Mouse (Mus musculus): ENCODE measurements around the gene Ubald2. TPM values are rescaled to one million over a fixed set of nuclear protein-coding genes. Genes with fewer than 3 reads are reported as not detected.

Gene Ubald2
- 706 and 748 TPM in 2 replicates for polyA plus RNA-seq (2012)

DNA sequence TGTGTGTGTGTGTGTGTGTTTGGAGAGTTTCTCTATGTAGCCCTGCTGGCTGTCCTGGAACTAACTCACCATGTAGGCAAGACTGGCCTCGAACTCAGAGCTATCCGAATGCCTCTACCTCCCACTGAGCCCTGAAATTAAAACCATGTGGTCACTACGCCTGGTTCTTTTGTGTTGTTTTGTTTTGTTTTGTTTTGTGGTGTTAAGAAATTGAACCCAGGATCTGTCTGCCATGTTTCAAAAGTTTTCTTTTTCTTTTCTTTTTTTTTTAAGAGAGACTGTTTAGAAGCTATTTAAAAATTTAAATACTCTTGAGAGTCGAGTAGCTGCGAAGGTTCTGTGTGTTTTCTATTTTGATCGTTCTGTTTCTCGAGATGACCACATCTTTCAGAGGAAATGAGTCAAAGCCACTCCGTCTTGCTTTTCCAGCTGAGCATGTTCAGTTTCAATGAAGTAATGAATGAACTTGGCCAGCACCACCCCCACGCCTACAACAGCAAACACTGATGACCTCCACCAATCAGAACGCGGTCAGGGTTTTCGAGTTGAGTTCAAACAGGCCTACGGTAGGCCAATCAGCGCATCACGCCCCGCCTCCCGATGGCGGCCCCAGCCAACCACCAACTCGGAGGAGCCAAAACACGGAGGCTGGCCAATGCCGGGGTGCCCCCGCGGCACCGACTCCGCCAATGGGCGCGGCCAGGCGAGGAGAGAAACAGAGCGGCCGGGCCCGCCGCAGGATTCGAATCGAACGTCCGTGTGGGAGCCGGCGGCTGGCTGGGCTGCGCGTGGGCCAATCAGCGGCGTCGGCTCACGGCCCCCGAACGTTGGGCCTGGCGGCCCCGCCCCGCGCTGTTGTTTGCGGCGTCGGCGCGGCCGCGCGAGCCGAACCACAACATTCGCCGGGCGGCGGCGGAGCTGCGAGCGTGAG is at the start of gene Ubald2:
Gene Ubald2, plus strand, starts transcription at position 739 of the 931 bp plus-strand sequence.

DNA sequence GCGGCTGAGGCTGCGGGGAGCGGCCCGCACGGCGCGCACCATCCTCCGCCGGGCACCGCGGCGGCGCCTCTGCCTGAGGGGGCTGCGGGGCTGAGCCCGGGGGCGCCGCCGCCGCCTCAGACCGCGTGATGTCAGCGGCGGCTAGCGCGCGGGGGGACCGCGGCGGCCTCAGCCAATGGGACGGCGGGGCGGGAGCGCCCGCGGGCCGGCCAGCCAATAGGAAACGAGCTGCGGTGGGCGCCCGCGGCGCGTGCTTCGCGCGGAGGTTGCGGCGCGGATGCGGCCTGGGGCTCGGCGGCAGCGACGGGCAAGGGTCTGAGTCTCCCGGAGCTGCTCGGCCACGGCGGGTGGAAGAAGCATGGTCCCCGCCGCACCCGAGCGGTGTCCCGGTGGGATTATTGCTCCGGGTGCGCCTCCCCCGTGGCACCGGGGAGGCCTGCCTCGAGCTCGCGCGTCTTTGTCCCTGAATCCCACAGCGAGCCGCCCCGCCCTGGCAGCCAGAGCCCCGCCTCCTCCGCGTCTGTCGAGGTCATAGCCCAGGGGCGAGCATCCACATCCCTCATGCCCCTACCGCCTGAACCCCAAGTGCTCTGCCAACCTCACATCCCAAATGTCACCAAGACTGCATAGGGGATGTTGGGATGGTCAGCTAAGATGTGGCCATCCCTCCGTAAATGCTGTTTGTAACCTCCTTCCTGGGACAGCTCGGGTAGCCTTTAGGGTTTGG is 20.8 kb upstream of the Ubald2 start, which contains the start of gene Rnf157:
Gene Rnf157, minus strand, starts transcription at position 129 of the 727 bp plus-strand sequence.

DNA sequence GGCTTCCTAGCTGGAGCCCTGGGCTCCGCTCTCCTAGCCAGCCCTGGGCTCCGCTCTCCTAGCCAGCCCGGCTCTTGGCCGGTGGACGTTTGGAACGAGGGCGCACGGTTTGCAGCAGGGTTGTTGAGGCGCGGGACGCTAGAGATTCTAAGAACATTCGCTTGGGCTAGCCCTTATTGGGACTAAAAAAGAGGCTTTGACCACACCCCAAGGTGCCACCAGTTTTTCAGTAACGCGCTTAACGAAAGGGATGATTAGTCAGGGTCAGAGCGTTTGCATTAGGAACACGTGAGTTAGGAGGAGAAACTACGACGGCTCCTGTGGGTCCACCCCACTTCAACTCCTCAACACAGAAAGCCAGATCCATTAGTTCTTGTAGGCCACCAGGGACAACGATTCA is 32.2 kb downstream of the Ubald2 start, which contains the start of gene Qrich2:
Gene Qrich2, minus strand, starts transcription at position 101 of the 400 bp plus-strand sequence.

Other genes with a start within 250 kb of the Ubald2 start
- gene Ten1, start 235.2 kb upstream of the Ubald2 start, polyA plus RNA-seq (2012): 138 and 142 TPM in 2 replicates
- 2.9 and 3.1 TPM in 2 replicates for gene Acox1, start 235.0 kb upstream of the Ubald2 start, polyA plus RNA-seq (2012)
- gene Evpl, start 196.0 kb upstream of the Ubald2 start, polyA plus RNA-seq (2012): 1.5 and 3.1 TPM in 2 replicates
- 59.2 and 66.7 TPM in 2 replicates for gene Srp68, start 159.9 kb upstream of the Ubald2 start, polyA plus RNA-seq (2012)
- gene Galr2, start 153.2 kb upstream of the Ubald2 start, polyA plus RNA-seq (2012): 0.13 and 0.17 TPM in 2 replicates
- gene Exoc7, start 126.9 kb upstream of the Ubald2 start, polyA plus RNA-seq (2012): 12.4 and 14.8 TPM in 2 replicates
- gene Foxj1, start 98.7 kb upstream of the Ubald2 start, polyA plus RNA-seq (2012): 0.35 and 1.3 TPM in 2 replicates
- gene Rnf157, start 21.1 kb upstream of the Ubald2 start, polyA plus RNA-seq (2012): 9.0 and 10.1 TPM in 2 replicates
- not detected in 2 replicates for gene Qrich2, start 32.1 kb downstream of the Ubald2 start, polyA plus RNA-seq (2012)
- gene Prpsap1, start 60.1 kb downstream of the Ubald2 start, polyA plus RNA-seq (2012): 73.0 and 78.3 TPM in 2 replicates
- gene Sphk1, start 96.8 kb downstream of the Ubald2 start, polyA plus RNA-seq (2012): 69.4 and 73.3 TPM in 2 replicates
- gene Ube2o, start 147.4 kb downstream of the Ubald2 start, polyA plus RNA-seq (2012): 27.4 and 35.3 TPM in 2 replicates
- not detected in 2 replicates for gene Aanat, start 152.3 kb downstream of the Ubald2 start, polyA plus RNA-seq (2012)
- 25.8 and 32.5 TPM in 2 replicates for gene Rhbdf2, start 192.9 kb downstream of the Ubald2 start, polyA plus RNA-seq (2012)
- gene Prcd, start 219.4 kb downstream of the Ubald2 start, polyA plus RNA-seq (2012): not detected in 2 replicates
- 0.11 and 0.12 TPM in 2 replicates for gene Cygb, start 220.2 kb downstream of the Ubald2 start, polyA plus RNA-seq (2012)